Mouse (Mus musculus): ENCODE results near the gene Gpr156.

DNA sequence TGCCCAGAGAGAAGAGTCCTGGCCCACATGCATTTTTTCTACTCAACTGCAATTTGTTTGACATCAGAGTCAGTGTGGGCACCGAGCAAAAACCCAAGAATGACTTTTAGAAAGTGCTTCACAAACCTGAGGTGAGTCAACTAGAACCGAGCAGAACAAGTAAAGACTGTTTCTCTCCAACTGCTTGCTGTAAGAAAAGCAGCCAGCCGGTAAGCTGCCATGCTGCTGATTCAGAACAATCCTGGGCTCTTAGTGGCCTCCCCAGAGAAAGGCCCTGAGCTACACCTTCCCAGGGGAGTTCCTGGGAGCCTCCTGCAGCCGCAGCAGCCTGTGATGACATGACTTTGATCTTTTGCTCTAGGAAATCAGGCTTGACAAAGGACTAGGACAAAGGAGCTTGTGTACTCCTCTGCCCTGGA is 101.7 kb downstream of the Gpr156 start:
- TF ChIP-seq CHD2 (IDR thresholded peaks at IDR 0.05; ENCODE audit: low read depth, low read length), result no peak
- no peak for TF ChIP-seq ZNF384 (IDR thresholded peaks at IDR 0.05; ENCODE audit: low read depth, low read length)
- no peak for TF ChIP-seq MAFK (IDR thresholded peaks at IDR 0.05; ENCODE audit: insufficient read depth, low read depth, low read length)

All from ES-E14 (cell line).